Comparison of ENCODE assay signal across 20 mouse cellular contexts in genomic region chr7:122728186-122728585, GRCm38 (mm10). TPM values are rescaled to one million over a fixed set of nuclear protein-coding genes. Genes with fewer than 3 reads are reported as not detected.
DNase-seq lines count a peak whose midpoint lies in the region; ATAC-seq lines count a peak whose summit lies in the region.
"Had no signal": no experiment of that assay in that cellular context is flagged by ENCODE, and none has a peak within 500 bp of the region (broad histone marks: within the 10 kb centered on the region; RNA-seq: fewer than 3 reads in every experiment).

No protein-coding gene starts in this region.

- DNase-seq in frontal cortex, postnatal 10 days (ENCODE audit: low spot score in 2 of 2): no peak
- peak; percentile 57 to 71 for DNase-seq in left cerebral cortex, adult 18-20 months (ENCODE audit: low spot score in 2 of 2)
- DNase-seq in left cerebral cortex, adult 11 months (ENCODE audit: low spot score): no peak
- DNase-seq in right cerebral cortex, adult 2 months (ENCODE audit: low spot score in 2 of 2): peak; percentile 59 to 64
- DNase-seq in right cerebral cortex, postnatal 10 days (ENCODE audit: low spot score in 2 of 2): no peak
- DNase-seq in right cerebral cortex, postnatal 36 days (ENCODE audit: low spot score in 2 of 2): peak; percentile 29 to 59
- DNase-seq in ovary, postnatal 36 days (ENCODE audit: low spot score): no peak
- DNase-seq: adrenal gland, adult 8-10 months; adrenal gland, postnatal 36 days; B cell, adult 2 months; cerebellum, adult 11 months; cerebellum, adult 8-10 months; forebrain, postnatal 0 days; gastrocnemius, postnatal 36 days; heart, adult 11 months; heart, postnatal 36 days had no signal

- peak; percentile 69 for ATAC-seq in frontal cortex, adult (ENCODE audit: low TSS enrichment)
- ATAC-seq: CD4-positive, CD25-positive, alpha-beta regulatory T cell, adult 4 months; forebrain, embryonic 13.5 days had no signal

RNA-seq across cellular contexts. Expression of gene Cacng3, which starts 57.9 kb away (rescaled TPM):
- total RNA-seq in left cerebral cortex, adult 18-20 months (2021): 100 to 1,000 TPM; 133 to 144 TPM
- total RNA-seq: gastrocnemius, adult 8-10 months; gastrocnemius, postnatal 36 days; heart, postnatal 36 days had no signal

Comparison
In these comparisons a context has a peak if more than half of its experiments do, and no peak if none do; other contexts are left out.
1. DNase-seq: peak in left cerebral cortex, adult 18-20 months (2 of 2), right cerebral cortex, adult 2 months (2 of 2) and right cerebral cortex, postnatal 36 days (2 of 2); none in frontal cortex, postnatal 10 days (0 of 2), left cerebral cortex, adult 11 months (single experiment), right cerebral cortex, postnatal 10 days (0 of 2) and ovary, postnatal 36 days (single experiment).